Mouse (Mus musculus) liver, embryonic 18 days (tissue): ENCODE results near the gene A730009L09Rik. TPM values are rescaled to one million over a fixed set of nuclear protein-coding genes. Genes with fewer than 3 reads are reported as not detected.

Experiments
- polyA plus RNA-seq: library from polyadenylated mRNA; depleted of rRNA; stranded (reverse); fragments of >200 nt; gene quantifications from 2 replicates; pipeline ENCODE4 v1.2.3, GENCODE M21; 2012; rRNA removed

Gene A730009L09Rik
- polyA plus RNA-seq, result not detected in 2 replicates

GRCm38 (mm10) chr16:84514821-84515220, at the start of gene A730009L09Rik:
Gene A730009L09Rik (plus strand): TSS chr16:84515121.

Other genes with a start within 250 kb of the A730009L09Rik start
- 17.1 and 21.9 TPM in 2 replicates for gene Mrpl39, start 220.6 kb downstream of the A730009L09Rik start, polyA plus RNA-seq